Mouse (Mus musculus): ENCODE data around the gene Lhx5.
A peak's percentile ranks its signal among the peaks of the same experiment; 100 is the strongest.

Gene Lhx5

GRCm38 (mm10) chr5:120464321-120464720, 32.8 kb downstream of the Lhx5 start:
- DNase-seq (ENCODE audit: low read depth, low spot score), result peak; percentile 34

DNA sequence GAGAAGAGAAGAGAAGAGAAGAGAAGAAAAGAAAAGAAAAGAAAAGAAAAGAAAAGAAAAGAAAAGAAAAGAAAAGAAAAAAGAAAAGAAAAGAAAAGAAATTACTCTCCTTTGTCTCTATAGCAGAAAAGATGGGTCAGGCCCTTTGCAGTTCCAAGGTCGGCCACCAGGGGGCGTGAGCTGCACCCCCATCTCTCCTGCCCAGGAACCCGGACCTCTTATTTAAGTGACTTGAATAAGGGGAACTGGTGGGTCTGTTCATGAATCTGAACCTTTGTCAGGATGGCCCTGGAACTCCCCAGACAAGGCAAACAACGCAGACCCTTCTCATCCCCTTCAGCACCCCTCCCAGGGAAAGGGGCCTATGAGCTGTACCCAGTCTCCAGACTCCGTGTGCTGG, 33.6 kb downstream of the Lhx5 start:
- peak; percentile 71 for DNase-seq (ENCODE audit: low read depth, low spot score)

DNA sequence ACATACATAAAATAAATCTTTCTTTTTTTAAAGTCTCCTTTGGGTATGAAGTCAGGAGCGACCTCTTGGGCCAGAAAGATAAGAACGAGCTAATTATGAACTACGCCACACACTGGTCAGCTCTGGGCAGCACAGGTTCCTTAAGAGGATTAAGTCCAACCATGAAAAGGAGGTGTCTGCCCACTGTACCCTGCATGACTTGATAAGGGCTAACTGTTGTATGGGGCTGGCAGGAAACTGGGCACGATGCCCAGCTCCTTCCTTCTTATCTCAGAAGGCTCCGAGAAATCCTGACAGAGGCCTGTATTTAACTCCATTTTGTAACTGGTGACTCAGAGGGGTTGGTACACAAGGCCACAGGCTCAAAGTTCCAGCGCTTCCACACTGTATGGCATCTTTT, 34.4 kb downstream of the Lhx5 start:
- DNase-seq (ENCODE audit: low read depth, low spot score), result no peak

GRCm38 (mm10) chr5:120467026-120467425, 35.5 kb downstream of the Lhx5 start:
- no peak for DNase-seq (ENCODE audit: low read depth, low spot score)

GRCm38 (mm10) chr5:120468336-120468735, 36.8 kb downstream of the Lhx5 start:
- no peak for DNase-seq (ENCODE audit: low read depth, low spot score)

- no peak for DNase-seq (ENCODE audit: low read depth, low spot score)
These were observed 37.3 kb downstream of the Lhx5 start for GRCm38 (mm10) chr5:120468830-120469229.

DNA sequence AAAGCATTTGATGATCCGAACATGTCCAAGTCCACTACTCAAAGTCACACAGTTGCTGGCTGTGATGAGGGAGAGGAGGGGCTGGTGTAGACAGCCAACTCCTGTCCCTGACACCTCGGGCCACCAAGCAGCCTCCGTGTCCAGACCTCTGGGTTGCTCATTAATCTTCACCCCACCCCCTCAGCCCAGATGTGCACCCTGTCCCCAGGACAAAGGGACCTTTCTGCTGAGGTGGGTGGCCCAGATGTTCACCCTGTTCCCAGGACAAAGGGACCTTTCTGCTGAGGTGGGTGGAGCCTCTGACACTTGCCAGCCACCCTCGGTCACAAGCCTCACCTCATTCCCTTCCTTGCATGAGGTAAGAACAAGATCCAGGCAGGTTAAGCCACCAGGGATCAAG, 40.0 kb downstream of the Lhx5 start:
- no peak for DNase-seq (ENCODE audit: low read depth, low spot score)

DNA sequence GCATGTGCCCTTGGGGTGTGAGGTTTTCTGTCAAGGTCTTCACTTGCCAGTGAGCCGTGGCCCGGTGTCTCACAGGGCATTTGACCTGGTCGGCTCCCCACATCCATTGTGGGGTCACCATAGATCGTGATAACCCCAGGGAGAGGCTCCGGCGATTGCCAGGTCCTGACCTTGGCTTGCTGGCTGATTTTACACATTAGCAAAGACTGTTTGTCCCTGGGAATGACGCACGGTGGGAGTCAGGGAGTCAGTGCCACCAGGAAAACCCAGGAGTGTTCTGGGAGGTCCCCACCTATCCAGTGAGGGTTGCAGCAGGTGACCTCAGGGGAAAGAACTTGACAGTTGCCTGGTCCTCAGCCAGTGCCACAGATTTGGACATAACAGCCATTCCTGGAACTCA, 41.3 kb downstream of the Lhx5 start, which contains the start of gene Sdsl:
Gene Sdsl, minus strand, starts transcription at position 41 of the 400 bp plus-strand sequence.
- no peak for DNase-seq (ENCODE audit: low read depth, low spot score)

DNA sequence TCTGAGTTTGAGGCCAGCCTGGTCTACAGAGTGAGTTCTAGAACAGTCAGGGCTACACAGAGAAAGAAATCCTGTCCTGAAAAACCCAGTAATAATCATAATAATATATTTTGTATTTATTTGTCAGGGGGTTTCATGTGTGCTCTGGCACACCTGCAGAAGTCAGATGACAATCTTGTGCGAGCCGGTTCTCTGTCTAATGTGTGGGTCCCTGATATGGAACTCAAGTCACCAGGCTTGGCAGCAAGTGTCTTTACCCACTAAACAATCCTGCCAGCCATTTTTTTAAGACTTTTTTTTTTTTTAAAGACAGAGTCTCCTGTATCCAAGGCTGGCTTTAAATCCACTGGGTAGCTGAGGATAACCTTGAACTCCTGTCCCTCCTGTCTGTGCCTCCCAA, 41.9 kb downstream of the Lhx5 start:
- no peak for DNase-seq (ENCODE audit: low read depth, low spot score)

DNA sequence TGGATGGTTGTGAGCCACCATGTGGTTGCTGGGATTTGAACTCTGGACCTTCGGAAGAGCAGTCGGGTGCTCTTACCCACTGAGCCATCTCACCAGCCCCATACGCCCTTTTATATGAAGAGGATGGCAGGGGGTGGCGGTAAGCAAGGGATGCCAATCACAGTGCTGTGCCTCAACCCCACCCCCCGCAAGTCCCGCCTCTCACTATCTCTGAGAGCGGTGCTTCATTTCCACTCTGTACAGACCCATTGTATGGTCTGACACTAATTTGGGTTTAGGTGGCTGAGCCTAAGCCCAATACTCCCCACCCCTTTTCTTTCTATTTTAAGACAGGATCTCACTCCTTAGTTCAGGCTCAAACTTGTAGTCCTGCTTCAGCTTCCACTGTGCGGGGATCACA, 44.4 kb downstream of the Lhx5 start:
- DNase-seq (ENCODE audit: low read depth, low spot score), result no peak

GRCm38 (mm10) chr5:120476296-120476695, 44.8 kb downstream of the Lhx5 start, which contains the start of gene Sds:
Gene Sds, plus strand, starts transcription at chr5:120476526.
- DNase-seq (ENCODE audit: low read depth, low spot score), result no peak

GRCm38 (mm10) chr5:120477993-120478392, 46.5 kb downstream of the Lhx5 start:
- DNase-seq (ENCODE audit: low read depth, low spot score), result no peak

GRCm38 (mm10) chr5:120479538-120479937, 48.0 kb downstream of the Lhx5 start:
- DNase-seq (ENCODE audit: low read depth, low spot score), result peak; percentile 54

- DNase-seq (ENCODE audit: low read depth, low spot score), result no peak
These were observed 49.7 kb downstream of the Lhx5 start for GRCm38 (mm10) chr5:120481205-120481604.

DNA sequence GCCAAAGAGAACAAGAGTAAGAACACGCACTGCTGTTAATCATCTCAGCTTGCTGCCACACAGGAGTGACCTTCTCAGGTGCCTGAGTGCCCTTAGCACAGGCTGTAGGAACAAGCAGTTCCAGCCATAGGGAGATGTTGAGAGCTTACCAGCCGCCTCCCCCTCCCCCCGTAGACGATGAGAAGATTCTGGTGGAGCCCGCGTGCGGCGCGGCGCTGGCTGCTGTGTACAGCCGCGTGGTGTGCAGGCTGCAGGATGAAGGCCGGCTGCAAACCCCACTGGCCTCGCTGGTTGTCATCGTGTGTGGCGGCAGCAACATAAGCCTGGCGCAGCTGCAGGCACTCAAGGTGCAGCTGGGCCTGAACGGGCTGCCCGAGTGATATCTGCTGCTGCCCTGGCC, 51.9 kb downstream of the Lhx5 start:
- no peak for DNase-seq (ENCODE audit: low read depth, low spot score)

DNA sequence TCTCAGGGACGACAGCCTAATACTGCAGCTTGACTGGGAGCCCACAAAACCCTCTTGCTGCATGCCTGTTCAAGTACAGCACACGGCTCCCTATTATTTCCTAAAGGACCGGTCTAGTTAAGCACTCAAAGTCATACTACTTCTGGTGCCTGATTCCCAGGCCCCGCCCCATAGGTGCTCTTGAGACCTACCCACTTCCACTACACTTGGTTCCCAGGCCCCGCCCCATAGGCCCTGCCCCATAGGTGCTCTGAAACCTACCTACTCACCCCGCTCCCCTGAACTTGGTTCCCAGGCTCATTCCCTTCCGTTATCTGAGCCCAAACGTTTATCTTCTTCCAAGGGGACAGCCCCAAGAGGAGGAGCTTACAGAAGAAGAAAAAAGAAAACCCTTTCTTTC, 56.3 kb downstream of the Lhx5 start:
- DNase-seq (ENCODE audit: low read depth, low spot score), result no peak

GRCm38 (mm10) chr5:120490679-120491192, 59.2 kb downstream of the Lhx5 start:
- DNase-seq (ENCODE audit: low read depth, low spot score), result no peak

Measured in CD4-positive, CD25-positive, alpha-beta regulatory T cell, adult 2 months (primary cell).